Mouse (Mus musculus) ES-Bruce4 (cell line): ENCODE results near the gene Dcdc2b.

Source experiments
- CTCF ChIP-seq: IDR thresholded peaks from one replicate; pipeline ENCODE4 v1.8.1; 2011; ENCODE audit warnings: low read depth, low read length
- EP300 ChIP-seq: IDR thresholded peaks from 2 replicates; pipeline ENCODE4 v1.6.1; 2011; ENCODE audit warnings: low read depth, low read length; ENCODE audit not compliant: insufficient read depth
- POLR2A ChIP-seq: IDR thresholded peaks from one replicate; pipeline ENCODE4 v1.8.1; 2011; ENCODE audit warnings: low read length; ENCODE audit not compliant: insufficient read depth

DNA sequence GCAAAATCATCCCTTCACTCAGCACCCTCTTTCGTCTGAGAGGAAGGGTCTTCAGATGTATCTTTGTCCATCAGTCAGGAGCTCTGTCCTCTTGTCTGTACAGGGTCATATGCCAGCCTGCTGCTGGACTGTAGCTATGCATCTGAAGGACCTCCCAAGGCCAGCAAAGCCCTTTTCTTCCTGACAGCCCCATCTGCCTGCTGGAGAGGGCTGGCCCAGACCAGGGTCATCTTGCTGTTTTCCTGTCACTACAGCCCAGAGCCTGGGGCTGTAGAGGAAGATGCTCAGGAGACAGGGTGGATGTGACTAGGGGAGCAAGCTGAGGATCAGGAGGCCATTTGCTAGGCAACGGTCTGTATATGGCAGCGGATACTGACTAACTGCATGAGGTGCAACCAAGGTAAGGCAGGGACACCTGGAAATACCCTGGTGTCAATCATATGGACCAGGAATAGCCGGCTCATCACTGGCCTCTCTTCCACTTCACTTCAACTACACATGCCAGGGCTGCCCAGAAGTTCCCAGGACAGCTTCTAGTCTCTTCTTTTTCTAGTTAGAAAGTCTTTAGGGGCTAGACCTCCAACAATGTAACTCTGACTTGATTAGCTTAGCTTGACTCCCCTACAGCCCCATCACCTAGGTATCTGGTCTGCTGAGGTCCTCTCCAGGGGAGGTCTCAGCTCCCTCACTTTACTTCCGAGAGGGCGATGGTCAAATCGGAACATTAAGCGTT lies 8.9 kb upstream of the Dcdc2b start:
- TF ChIP-seq CTCF (no peak), POLR2A (no peak), EP300 (no peak)
